9 mouse cellular contexts compared by ENCODE assay signal in genomic region chrX:136107942-136108341, GRCm38 (mm10). TPM values are rescaled to one million over a fixed set of nuclear protein-coding genes. Genes with fewer than 3 reads are reported as not detected.
A peak's percentile ranks its signal among the peaks of the same experiment; 100 is the strongest.
DNase-seq lines count a peak whose midpoint lies in the region; ATAC-seq and TF ChIP-seq lines count a peak whose summit lies in the region.
"Had no signal": no experiment of that assay in that cellular context is flagged by ENCODE, and none has a peak within 500 bp of the region (broad histone marks: within the 10 kb centered on the region; RNA-seq: fewer than 3 reads in every experiment).

No protein-coding gene starts in this region.

- ATAC-seq in liver, embryonic 11.5 days (replicated peaks; ENCODE audit: low FRiP score) = no peak
- ATAC-seq in forebrain, embryonic 12.5 days (ENCODE audit: low FRiP score) = 0 out of 2 replicates have a peak, but pooled peaks have one; percentile 36

- WGBS in liver, adult 2 months = 23% methylated on average over 6 of the region's 6 CpGs
- WGBS in liver, embryonic 11.5 days = 36% methylated on average over 6 of the region's 6 CpGs
- WGBS in forebrain, embryonic 12.5 days = 49% methylated on average over 6 of the region's 6 CpGs

- no peaks in the 10 kb centered on the region for H3K9me3 ChIP-seq in liver, embryonic 11.5 days (ENCODE audit: control insufficient read depth, low read length)
- H3K9me3 ChIP-seq in forebrain, embryonic 12.5 days = no peaks in the 10 kb centered on the region
- H3K9me3 ChIP-seq: embryonic facial prominence, embryonic 12.5 days had no signal

- H3K9ac ChIP-seq in liver, adult 2 months (ENCODE audit: low read depth, low read length) = no peak overlapping the region
- H3K9ac ChIP-seq in liver, embryonic 11.5 days (ENCODE audit: low read depth, low read length) = no peak overlapping the region
- H3K9ac ChIP-seq in forebrain, embryonic 12.5 days = no peak overlapping the region
- H3K9ac ChIP-seq: embryonic facial prominence, embryonic 12.5 days had no signal

- no peaks in the 10 kb centered on the region for H3K36me3 ChIP-seq in liver, adult 2 months (ENCODE audit: control insufficient read depth, insufficient read depth, low read length)
- no peaks in the 10 kb centered on the region for H3K36me3 ChIP-seq in liver, embryonic 11.5 days (ENCODE audit: control insufficient read depth, insufficient read depth, low read length)
- no peaks in the 10 kb centered on the region for H3K36me3 ChIP-seq in forebrain, embryonic 12.5 days (replicated peaks)
- H3K36me3 ChIP-seq: embryonic facial prominence, embryonic 12.5 days had no signal

- TF ChIP-seq POLR2A in liver, adult 2 months (IDR thresholded peaks at IDR 0.05; ENCODE audit: extremely low read depth, insufficient read depth, low read length) = no peak

- peak; percentile 32 for DNase-seq in liver, adult 2 months (ENCODE audit: extremely low read depth, low read depth, low spot score)
- DNase-seq in liver, embryonic 11.5 days (ENCODE audit: low spot score) = no peak
- peak; percentile 9 to 36 for DNase-seq in adrenal gland, postnatal 36 days
- DNase-seq in kidney, postnatal 4 days = peak; percentile 47 to 58
- DNase-seq in lung, postnatal 10 days = peak; percentile 50
- peak; percentile 4 for DNase-seq in thymus, postnatal 0 days (ENCODE audit: low spot score)
- no peak for DNase-seq in urinary bladder, postnatal 10 days (ENCODE audit: low spot score)

- no peak overlapping the region for H3K4me2 ChIP-seq in liver, embryonic 11.5 days
- H3K4me2 ChIP-seq in forebrain, embryonic 12.5 days = no peak overlapping the region
- H3K4me2 ChIP-seq: embryonic facial prominence, embryonic 12.5 days had no signal

- no peaks in the 10 kb centered on the region for H3K79me2 ChIP-seq in liver, adult 2 months (ENCODE audit: control insufficient read depth, insufficient read depth, low read length)

- no peak overlapping the region for H3K4me3 ChIP-seq in liver, adult 2 months (ENCODE audit: insufficient read depth, low read depth, low read length)
- H3K4me3 ChIP-seq in liver, embryonic 11.5 days (ENCODE audit: low read depth, low read length) = no peak overlapping the region
- H3K4me3 ChIP-seq in forebrain, embryonic 12.5 days (replicated peaks) = no peak overlapping the region
- H3K4me3 ChIP-seq: embryonic facial prominence, embryonic 12.5 days had no signal

- H3K27me3 ChIP-seq in liver, adult 2 months (ENCODE audit: control insufficient read depth, insufficient read depth, low read length) = no peaks in the 10 kb centered on the region
- H3K27me3 ChIP-seq in liver, embryonic 11.5 days (replicated peaks; ENCODE audit: control insufficient read depth, insufficient read depth, low read length) = no peaks in the 10 kb centered on the region
- H3K27me3 ChIP-seq in forebrain, embryonic 12.5 days = peaks cover 18% of the 10 kb centered on the region
- H3K27me3 ChIP-seq: embryonic facial prominence, embryonic 12.5 days had no signal

- peak; percentile 35; the same call in 1 of the 2 replicates for TF ChIP-seq CTCF in liver, adult 2 months (IDR thresholded peaks at IDR 0.05; ENCODE audit: low read depth, low read length)

- no peak overlapping the region for H3K27ac ChIP-seq in liver, adult 2 months (replicated peaks; ENCODE audit: insufficient read depth, low read depth, low read length)
- no peak overlapping the region for H3K27ac ChIP-seq in liver, embryonic 11.5 days (ENCODE audit: low read depth, low read length)
- H3K27ac ChIP-seq in forebrain, embryonic 12.5 days = no peak overlapping the region
- H3K27ac ChIP-seq: embryonic facial prominence, embryonic 12.5 days had no signal

- H3K4me1 ChIP-seq in liver, adult 2 months (ENCODE audit: control insufficient read depth, insufficient read depth, low read length) = no peaks in the 10 kb centered on the region
- H3K4me1 ChIP-seq in liver, embryonic 11.5 days (replicated peaks; ENCODE audit: control insufficient read depth, insufficient read depth, low read length) = no peaks in the 10 kb centered on the region
- H3K4me1 ChIP-seq in forebrain, embryonic 12.5 days = no peaks in the 10 kb centered on the region; the same call in 1 of the 2 replicates
- H3K4me1 ChIP-seq: embryonic facial prominence, embryonic 12.5 days had no signal

RNA-seq across cellular contexts. Expression of gene Nxf3, which starts 22.9 kb away (rescaled TPM):
- not detected in 2 replicates for total RNA-seq in liver, adult 2 months (2014; rRNA removed)
- not detected in 2 replicates for polyA plus RNA-seq in liver, adult 2 months (2012; rRNA removed)
- polyA plus RNA-seq in liver, embryonic 11.5 days (2014; fragmentation: Nextera tagmentation; extraction: Ambion mirVana) = 0.23 and 0.25 TPM in 2 replicates
- total RNA-seq in adrenal gland, postnatal 36 days (2021) = not detected
- not detected in 2 replicates for polyA plus RNA-seq in forebrain, embryonic 12.5 days (2016; fragmentation: Nextera tagmentation; extraction: Ambion mirVana)
- polyA plus RNA-seq in thymus, postnatal 0 days (2015; fragmentation: Nextera tagmentation; extraction: Ambion mirVana) = 0.05 TPM in 1 of 2 replicates, not detected in the other

RNA-seq across cellular contexts. Expression of gene Bex4, which starts 30.9 kb away (rescaled TPM):
- total RNA-seq in liver, adult 2 months (2014; rRNA removed) = 0.37 and 0.67 TPM in 2 replicates
- 0.15 and 0.32 TPM in 2 replicates for polyA plus RNA-seq in liver, adult 2 months (2012; rRNA removed)
- polyA plus RNA-seq in liver, embryonic 11.5 days (2014; fragmentation: Nextera tagmentation; extraction: Ambion mirVana) = 307 and 310 TPM in 2 replicates
- 1 to 10 TPM; 8.3 to 9.5 TPM for total RNA-seq in adrenal gland, postnatal 36 days (2021)
- 117 and 124 TPM in 2 replicates for polyA plus RNA-seq in forebrain, embryonic 12.5 days (2016; fragmentation: Nextera tagmentation; extraction: Ambion mirVana)
- polyA plus RNA-seq in thymus, postnatal 0 days (2015; fragmentation: Nextera tagmentation; extraction: Ambion mirVana) = 3.5 and 3.6 TPM in 2 replicates

RNA-seq across cellular contexts. Expression of gene Bex2, which starts 39.9 kb away (rescaled TPM):
- total RNA-seq in liver, adult 2 months (2014; rRNA removed) = 0.40 TPM in 1 of 2 replicates, not detected in the other
- polyA plus RNA-seq in liver, adult 2 months (2012; rRNA removed) = 0.13 TPM in 1 of 2 replicates, not detected in the other
- 260 and 268 TPM in 2 replicates for polyA plus RNA-seq in liver, embryonic 11.5 days (2014; fragmentation: Nextera tagmentation; extraction: Ambion mirVana)
- total RNA-seq in adrenal gland, postnatal 36 days (2021) = 10 to 100 TPM; 17.6 to 23.5 TPM
- 403 and 426 TPM in 2 replicates for polyA plus RNA-seq in forebrain, embryonic 12.5 days (2016; fragmentation: Nextera tagmentation; extraction: Ambion mirVana)
- 29.3 and 31.8 TPM in 2 replicates for polyA plus RNA-seq in thymus, postnatal 0 days (2015; fragmentation: Nextera tagmentation; extraction: Ambion mirVana)

Comparison
In these comparisons a context has a peak if more than half of its experiments do, and no peak if none do; other contexts are left out.
1. DNase-seq: peak in liver, adult 2 months (single experiment), adrenal gland, postnatal 36 days (2 of 2), kidney, postnatal 4 days (2 of 2), lung, postnatal 10 days (single experiment) and thymus, postnatal 0 days (single experiment); none in liver, embryonic 11.5 days (single experiment) and urinary bladder, postnatal 10 days (single experiment).
2. RNA of gene Bex4, which starts 30.9 kb away (polyA plus RNA-seq): 307 to 310 TPM in liver, embryonic 11.5 days and 117 to 124 TPM in forebrain, embryonic 12.5 days; 3.5 to 3.6 TPM in thymus, postnatal 0 days and 0.15 to 0.32 TPM in liver, adult 2 months; every median in the first group is over 10 times any median in the second.
3. RNA of gene Bex2, which starts 39.9 kb away (polyA plus RNA-seq): 403 to 426 TPM in forebrain, embryonic 12.5 days, 260 to 268 TPM in liver, embryonic 11.5 days and 29.3 to 31.8 TPM in thymus, postnatal 0 days; 0.13 TPM in liver, adult 2 months; every median in the first group is over 10 times any median in the second.